Mouse (Mus musculus): Measurements from ENCODE around the gene Zranb3.

GRCm38 (mm10) chr1:127948748-127949147 is 154.1 kb downstream of the Zranb3 start:
- no peak for TF ChIP-seq CTCF (IDR thresholded peaks at IDR 0.05; ENCODE audit: low read depth)
- no peak for TF ChIP-seq EP300 (optimal IDR thresholded peaks at IDR 0.05)
